Mouse (Mus musculus) intestine, embryonic 15.5 days (tissue): Measurements from ENCODE around the gene Agpat1. TPM values are rescaled to one million over a fixed set of nuclear protein-coding genes. Genes with fewer than 3 reads are reported as not detected.

ENCODE experiments used
- ATAC-seq: fragments of 200-750 bp; cut with Nextera tagmentation; 2 replicates; pipeline ENCODE4 v1.8.0; 2017; ENCODE audit warnings: moderate TSS enrichment, moderate library complexity
- H3K27ac ChIP-seq: fragments of 300-500 bp; sonication (generic); 2 replicates; pipeline ENCODE4 v1.5.1; 2015; ENCODE audit warnings: mild to moderate bottlenecking, inconsistent platforms
- H3K27me3 ChIP-seq: fragments of 300-500 bp; sonication (generic); replicated peaks from 2 replicates; pipeline ENCODE4 v1.6.1; 2015; ENCODE audit warnings: inconsistent platforms
- H3K36me3 ChIP-seq: fragments of 300-500 bp; sonication (generic); 2 replicates; pipeline ENCODE4 v1.6.1; 2015; ENCODE audit warnings: inconsistent platforms
- H3K4me1 ChIP-seq: fragments of 300-500 bp; sonication (generic); replicated peaks from 2 replicates; pipeline ENCODE4 v1.6.1; 2015; ENCODE audit warnings: inconsistent platforms
- H3K4me2 ChIP-seq: fragments of 300-500 bp; sonication (generic); replicated peaks from 2 replicates; pipeline ENCODE4 v1.6.1; 2015; ENCODE audit warnings: mild to moderate bottlenecking, inconsistent platforms
- H3K4me3 ChIP-seq: fragments of 300-500 bp; sonication (generic); replicated peaks from 2 replicates; pipeline ENCODE4 v1.5.1; 2015; ENCODE audit warnings: inconsistent platforms
- H3K9ac ChIP-seq: fragments of 300-500 bp; sonication (generic); 2 replicates; pipeline ENCODE4 v1.6.1; 2015; ENCODE audit warnings: inconsistent platforms
- H3K9me3 ChIP-seq: fragments of 300-500 bp; sonication (generic); 2 replicates; pipeline ENCODE4 v1.6.1; 2016; ENCODE audit warnings: inconsistent platforms
- WGBS: fragments of 180-500 bp; shearing (Covaris S2); methylation state at CpG from one replicate; pipeline ENCODE4 v1.1.7; 2015; 5-methylcytosine and 5-hydroxymethylcytosine counted together
- polyA plus RNA-seq: library from polyadenylated mRNA; unstranded; fragments of >200 nt; fragmentation: Nextera tagmentation; extraction: Ambion mirVana; gene quantifications from 2 replicates; pipeline ENCODE4 v1.2.1, GENCODE M21; 2015

Gene Agpat1
- polyA plus RNA-seq, 1 experiment from 2014 or later, result 51.2 TPM

DNA sequence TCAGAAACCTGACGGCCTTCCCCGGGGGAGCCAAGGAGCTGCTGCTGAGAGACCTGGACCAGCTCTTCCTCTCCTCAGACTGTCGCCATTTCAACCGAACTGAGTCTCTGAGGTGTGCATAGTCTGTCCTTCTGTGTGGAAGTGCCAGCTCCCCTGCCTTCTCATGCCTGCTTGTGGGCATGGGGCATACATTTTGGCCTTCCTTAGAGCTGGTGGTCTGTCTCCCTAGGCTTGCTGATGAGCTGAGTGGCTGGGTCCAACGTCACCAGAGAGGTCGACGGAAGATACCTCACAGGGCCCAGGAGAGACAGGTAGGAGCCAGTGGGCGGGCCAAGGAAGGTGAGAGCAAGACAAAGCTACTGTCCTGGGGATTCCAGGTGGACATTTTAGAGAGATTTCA, 48.9 kb downstream of the Agpat1 start:
- H3K4me3 ChIP-seq, result no peak overlapping the region
- peaks cover 6% of the 10 kb centered on the region for H3K36me3 ChIP-seq
- H3K4me1 ChIP-seq, result peaks cover 29% of the 10 kb centered on the region
- no peaks in the 10 kb centered on the region for H3K27me3 ChIP-seq
- no peak overlapping the region for H3K27ac ChIP-seq
- ATAC-seq, result no peak
- no peak overlapping the region for H3K9ac ChIP-seq
- 94% methylated on average over 8 of the region's 8 CpGs for WGBS
- H3K4me2 ChIP-seq, result no peak overlapping the region
- no peaks in the 10 kb centered on the region for H3K9me3 ChIP-seq

GRCm38 (mm10) chr17:34653746-34654285, 49.8 kb downstream of the Agpat1 start:
- peaks cover 26% of the 10 kb centered on the region for H3K4me1 ChIP-seq
- H3K36me3 ChIP-seq, result peaks cover 6% of the 10 kb centered on the region
- no peaks in the 10 kb centered on the region for H3K9me3 ChIP-seq
- no peaks in the 10 kb centered on the region for H3K27me3 ChIP-seq
- no peak overlapping the region for H3K4me3 ChIP-seq
- no peak overlapping the region for H3K9ac ChIP-seq
- ATAC-seq, result no peak
- no peak overlapping the region for H3K4me2 ChIP-seq
- no peak overlapping the region for H3K27ac ChIP-seq
- WGBS, result 64% methylated on average over 9 of the region's 9 CpGs

DNA sequence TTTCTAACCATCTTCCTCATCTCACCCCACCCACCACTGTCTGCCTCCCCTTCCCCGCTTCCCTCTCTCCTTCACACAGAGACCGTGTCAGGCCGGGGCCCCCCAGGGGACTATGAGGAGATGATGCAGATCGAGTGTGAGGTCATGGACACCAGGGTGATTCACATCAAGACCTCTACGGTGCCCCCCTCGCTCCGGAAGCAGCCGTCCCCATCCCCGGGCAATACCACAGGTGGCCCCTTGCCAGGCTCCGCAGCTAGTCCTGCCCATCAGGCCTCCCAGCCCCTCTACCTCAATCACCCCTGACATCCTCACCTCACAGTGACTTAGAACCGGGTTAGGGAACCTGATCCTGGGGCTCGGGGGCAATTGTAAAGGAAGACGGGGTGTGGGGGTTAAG, 50.3 kb downstream of the Agpat1 start:
- H3K4me3 ChIP-seq, result no peak overlapping the region
- peaks cover 6% of the 10 kb centered on the region for H3K36me3 ChIP-seq
- H3K4me2 ChIP-seq, result no peak overlapping the region
- peak overlapping the region; percentile 44; the same call in 1 of the 2 replicates for H3K27ac ChIP-seq
- WGBS, result 92% methylated on average over 13 of the region's 13 CpGs
- H3K4me1 ChIP-seq, result peaks cover 28% of the 10 kb centered on the region
- H3K9ac ChIP-seq, result no peak overlapping the region
- no peak for ATAC-seq
- H3K9me3 ChIP-seq, result no peaks in the 10 kb centered on the region
- peaks cover 3% of the 10 kb centered on the region; the same call in 1 of the 2 replicates for H3K27me3 ChIP-seq

GRCm38 (mm10) chr17:34655160-34655559, 51.1 kb downstream of the Agpat1 start:
- H3K27me3 ChIP-seq, result peaks cover 5% of the 10 kb centered on the region; the same call in 1 of the 2 replicates
- H3K4me3 ChIP-seq, result no peak overlapping the region
- H3K4me1 ChIP-seq, result peaks cover 32% of the 10 kb centered on the region
- ATAC-seq, result peak; percentile 30
- peak overlapping the region; percentile 79 for H3K27ac ChIP-seq
- no peak overlapping the region for H3K9ac ChIP-seq
- WGBS, result 46% methylated on average over 7 of the region's 7 CpGs
- H3K4me2 ChIP-seq, result no peak overlapping the region
- H3K36me3 ChIP-seq, result peaks cover 4% of the 10 kb centered on the region; the same call in 1 of the 2 replicates
- no peaks in the 10 kb centered on the region for H3K9me3 ChIP-seq

DNA sequence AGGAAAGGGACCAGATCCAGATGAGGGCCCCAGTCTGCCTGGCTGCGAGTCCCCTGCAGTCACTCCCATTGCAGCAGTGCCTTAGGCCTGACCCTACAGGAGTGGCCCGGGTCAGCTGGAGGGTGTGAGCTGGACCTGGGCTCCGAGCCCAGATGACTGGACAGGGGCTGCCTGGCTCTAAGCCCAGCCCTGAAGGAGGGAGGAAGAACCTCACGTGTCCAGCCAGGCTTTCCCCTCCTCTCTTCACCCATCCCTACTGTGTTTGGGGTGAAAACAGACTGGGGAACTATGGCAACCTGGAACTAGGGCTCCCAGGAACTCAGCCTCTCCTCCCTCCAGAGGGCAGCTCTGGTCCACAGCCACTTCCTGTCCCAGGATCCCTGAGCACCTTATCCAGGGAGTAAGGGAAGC, 51.5 kb downstream of the Agpat1 start:
- H3K4me2 ChIP-seq, result no peak overlapping the region
- no peak overlapping the region for H3K4me3 ChIP-seq
- H3K9me3 ChIP-seq, result no peaks in the 10 kb centered on the region
- ATAC-seq, result peak; percentile 71
- peak overlapping the region; percentile 79 for H3K27ac ChIP-seq
- 37% methylated on average over 4 of the region's 4 CpGs for WGBS
- peaks cover 4% of the 10 kb centered on the region; the same call in 1 of the 2 replicates for H3K36me3 ChIP-seq
- peaks cover 9% of the 10 kb centered on the region; the same call in 1 of the 2 replicates for H3K27me3 ChIP-seq
- H3K4me1 ChIP-seq, result peaks cover 36% of the 10 kb centered on the region
- no peak overlapping the region for H3K9ac ChIP-seq

DNA sequence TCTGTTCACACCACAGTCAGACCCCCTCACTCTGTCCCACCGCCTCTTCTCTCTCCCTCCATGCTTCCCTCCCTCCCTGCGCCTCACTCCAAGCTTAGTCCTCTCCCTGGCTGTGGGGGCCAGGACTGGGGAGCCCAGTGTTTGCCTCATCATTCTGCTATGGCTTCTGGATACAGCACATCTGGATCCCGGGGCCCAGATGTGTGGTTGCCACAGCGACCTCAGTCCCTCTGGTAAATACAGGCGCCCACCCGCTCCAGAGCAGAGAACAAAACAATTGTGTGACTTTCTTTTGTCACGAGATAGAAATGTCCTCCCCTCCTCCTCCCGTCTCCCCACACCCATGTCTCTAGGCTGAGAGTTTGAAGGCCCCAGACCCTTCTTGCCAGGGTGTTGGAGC, 52.6 kb downstream of the Agpat1 start:
- 40% methylated on average over 8 of the region's 8 CpGs for WGBS
- peak overlapping the region; percentile 79; the same call in 1 of the 2 replicates for H3K27ac ChIP-seq
- H3K9me3 ChIP-seq, result no peaks in the 10 kb centered on the region
- H3K4me1 ChIP-seq, result peaks cover 47% of the 10 kb centered on the region
- no peak overlapping the region for H3K4me2 ChIP-seq
- peaks cover 13% of the 10 kb centered on the region; the same call in 1 of the 2 replicates for H3K27me3 ChIP-seq
- no peak overlapping the region for H3K4me3 ChIP-seq
- no peak for ATAC-seq
- H3K36me3 ChIP-seq, result peaks cover 1% of the 10 kb centered on the region; the same call in 1 of the 2 replicates
- H3K9ac ChIP-seq, result no peak overlapping the region

- Histone ChIP-seq H3K4me2 (no peak overlapping the region), H3K27ac (no peak overlapping the region), H3K36me3 (no peaks in the 10 kb centered on the region), H3K9ac (no peak overlapping the region), H3K9me3 (no peaks in the 10 kb centered on the region), H3K4me3 (no peak overlapping the region), H3K4me1 (peaks cover 47% of the 10 kb centered on the region), H3K27me3 (peaks cover 13% of the 10 kb centered on the region; the same call in 1 of the 2 replicates)
- no peak for ATAC-seq
- 44% methylated on average over 2 of the region's 2 CpGs for WGBS
These were observed 53.2 kb downstream of the Agpat1 start for GRCm38 (mm10) chr17:34657271-34657670.

DNA sequence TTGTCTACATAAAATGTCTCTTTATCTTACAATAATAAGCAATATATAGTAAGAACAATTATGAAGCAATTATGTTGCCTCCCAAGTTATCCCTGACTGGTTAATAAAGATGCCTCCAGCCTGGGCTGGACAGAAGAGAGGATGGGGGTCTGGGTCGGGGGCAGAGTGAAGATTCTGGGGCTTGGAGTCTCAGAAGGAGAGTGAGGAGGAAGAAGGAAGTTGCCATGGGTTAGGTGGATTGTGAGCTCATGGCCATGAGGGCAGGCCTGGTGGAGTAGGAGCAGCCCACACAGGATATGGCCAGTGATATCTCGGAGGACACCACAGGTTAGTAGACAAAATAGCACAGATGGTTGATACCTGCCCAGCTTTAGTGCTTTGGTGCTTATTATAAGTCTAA, 54.1 kb downstream of the Agpat1 start:
- peaks cover 47% of the 10 kb centered on the region for H3K4me1 ChIP-seq
- H3K27ac ChIP-seq, result no peak overlapping the region
- ATAC-seq, result no peak
- peaks cover 13% of the 10 kb centered on the region; the same call in 1 of the 2 replicates for H3K27me3 ChIP-seq
- no peak overlapping the region for H3K4me3 ChIP-seq
- no peaks in the 10 kb centered on the region for H3K36me3 ChIP-seq
- H3K9ac ChIP-seq, result no peak overlapping the region
- H3K9me3 ChIP-seq, result no peaks in the 10 kb centered on the region
- WGBS, result 82% methylated on average over 2 of the region's 2 CpGs
- H3K4me2 ChIP-seq, result no peak overlapping the region

GRCm38 (mm10) chr17:34658591-34658990, 54.5 kb downstream of the Agpat1 start:
- Histone ChIP-seq H3K9me3 (no peaks in the 10 kb centered on the region), H3K4me2 (no peak overlapping the region), H3K27ac (no peak overlapping the region), H3K27me3 (peaks cover 13% of the 10 kb centered on the region; the same call in 1 of the 2 replicates), H3K4me3 (no peak overlapping the region), H3K4me1 (peaks cover 47% of the 10 kb centered on the region), H3K9ac (no peak overlapping the region), H3K36me3 (no peaks in the 10 kb centered on the region)
- 80% methylated on average over 3 of the region's 3 CpGs for WGBS
- no peak for ATAC-seq

- H3K9ac ChIP-seq, result no peak overlapping the region
- 54% methylated on average over 12 of the region's 12 CpGs for WGBS
These were observed 55.3 kb downstream of the Agpat1 start for GRCm38 (mm10) chr17:34659181-34659896.

GRCm38 (mm10) chr17:34659897-34660214, 55.8 kb downstream of the Agpat1 start:
- Histone ChIP-seq H3K9ac (no peak overlapping the region), H3K4me1 (peaks cover 43% of the 10 kb centered on the region), H3K27ac (no peak overlapping the region), H3K36me3 (no peaks in the 10 kb centered on the region), H3K9me3 (no peaks in the 10 kb centered on the region), H3K4me3 (no peak overlapping the region), H3K27me3 (peaks cover 13% of the 10 kb centered on the region; the same call in 1 of the 2 replicates), H3K4me2 (0 out of 2 replicates have a peak overlapping the region, but pooled peaks have one; percentile 1)
- WGBS, result 63% methylated on average over 3 of the region's 3 CpGs
- ATAC-seq, result no peak

More at GRCm38 (mm10) chr17:34659181-34659896, 55.3 kb downstream of the Agpat1 start:
- Histone ChIP-seq H3K36me3 (no peaks in the 10 kb centered on the region), H3K4me1 (peaks cover 47% of the 10 kb centered on the region), H3K4me3 (no peak overlapping the region), H3K9me3 (no peaks in the 10 kb centered on the region), H3K27me3 (peaks cover 13% of the 10 kb centered on the region; the same call in 1 of the 2 replicates), H3K4me2 (0 out of 2 replicates have a peak overlapping the region, but pooled peaks have one; percentile 1), H3K27ac (no peak overlapping the region)
- no peak for ATAC-seq

- peaks cover 39% of the 10 kb centered on the region for H3K4me1 ChIP-seq
- no peaks in the 10 kb centered on the region for H3K9me3 ChIP-seq
- H3K4me2 ChIP-seq, result peak overlapping the region; percentile 58
- H3K27me3 ChIP-seq, result peaks cover 13% of the 10 kb centered on the region; the same call in 1 of the 2 replicates
- H3K9ac ChIP-seq, result no peak overlapping the region
- H3K4me3 ChIP-seq, result 0 out of 2 replicates have a peak overlapping the region, but pooled peaks have one; percentile 11
- ATAC-seq, result peak; percentile 12; the same call in 1 of the 2 replicates
- 36% methylated on average over 11 of the region's 11 CpGs for WGBS
- peak overlapping the region; percentile 36; the same call in 1 of the 2 replicates for H3K27ac ChIP-seq
- no peaks in the 10 kb centered on the region for H3K36me3 ChIP-seq
These were observed 56.3 kb downstream of the Agpat1 start for GRCm38 (mm10) chr17:34660259-34660820.
